Mouse (Mus musculus) bone marrow, adult 2 months (tissue): Measurements from ENCODE around the gene Ostm1. TPM values are rescaled to one million over a fixed set of nuclear protein-coding genes. Genes with fewer than 3 reads are reported as not detected.

Experiments
- H3K27ac ChIP-seq: fragments of 200-500 bp; 2 replicates; pipeline ENCODE4 v1.5.1; 2012; ENCODE audit warnings: low read depth, mild to moderate bottlenecking, control low read depth, inconsistent platforms, low read length; ENCODE audit not compliant: control insufficient read depth, poor library complexity, insufficient read depth
- H3K4me1 ChIP-seq: fragments of 200-500 bp; 2 replicates; pipeline ENCODE4 v1.6.1; 2011; ENCODE audit warnings: low read length; ENCODE audit not compliant: control insufficient read depth, insufficient read depth
- H3K4me3 ChIP-seq: fragments of 200-500 bp; replicated peaks from 2 replicates; pipeline ENCODE3; 2011; ENCODE audit warnings: mild to moderate bottlenecking, low read depth, low read length, control low read depth; ENCODE audit not compliant: control insufficient read depth
- CTCF ChIP-seq: fragments of 200-500 bp; IDR thresholded peaks from 2 replicates; pipeline ENCODE4 v1.5.1; 2011; ENCODE audit warnings: low read length, control low read depth; ENCODE audit not compliant: control insufficient read depth, insufficient read depth
- POLR2A ChIP-seq: fragments of 200-500 bp; IDR thresholded peaks from 2 replicates; pipeline ENCODE4 v1.6.1; 2011; ENCODE audit warnings: low read depth, mild to moderate bottlenecking, control low read depth, low read length, borderline replicate concordance; ENCODE audit not compliant: control insufficient read depth
- WGBS: fragments of 180-500 bp; shearing (Covaris S2); methylation state at CpG from one replicate; pipeline ENCODE4 v1.1.7; 2018; 5-methylcytosine and 5-hydroxymethylcytosine counted together
- polyA plus RNA-seq: library from polyadenylated mRNA; stranded (reverse); fragments of >200 nt; gene quantifications from 2 replicates; pipeline ENCODE4 v1.2.4, GENCODE M21; 2011; ENCODE audit warnings: low replicate concordance; ENCODE audit not compliant: missing spikeins, insufficient read depth, insufficient read length

The Ostm1 gene
- polyA plus RNA-seq, 1 experiment, result 16.3 TPM

- Histone ChIP-seq H3K27ac (no peak overlapping the region), H3K4me3 (no peak overlapping the region), H3K4me1 (no peaks in the 10 kb centered on the region)
- 80% methylated on average over 2 of the region's 2 CpGs for WGBS
- TF ChIP-seq POLR2A (no peak), CTCF (no peak)
Measured at GRCm38 (mm10) chr10:42692095-42692494, 108.5 kb downstream of the Ostm1 start.

- no peak for TF ChIP-seq POLR2A
- TF ChIP-seq CTCF, result no peak
- Histone ChIP-seq H3K27ac (no peak overlapping the region), H3K4me1 (no peaks in the 10 kb centered on the region), H3K4me3 (no peak overlapping the region)
Measured at GRCm38 (mm10) chr10:42692794-42693193, 109.2 kb downstream of the Ostm1 start.

- H3K4me1 ChIP-seq, result no peaks in the 10 kb centered on the region
- no peak overlapping the region for H3K27ac ChIP-seq
- WGBS, result 74% methylated on average over 2 of the region's 2 CpGs
- no peak overlapping the region for H3K4me3 ChIP-seq
- no peak for TF ChIP-seq POLR2A
- TF ChIP-seq CTCF, result no peak
Measured at GRCm38 (mm10) chr10:42693482-42693881, 109.9 kb downstream of the Ostm1 start.

GRCm38 (mm10) chr10:42696361-42696760 is 112.7 kb downstream of the Ostm1 start:
- H3K27ac ChIP-seq, result no peak overlapping the region
- WGBS, result 95% methylated on average over 13 of the region's 13 CpGs
- TF ChIP-seq POLR2A (no peak), CTCF (no peak)
- no peak overlapping the region for H3K4me3 ChIP-seq
- no peaks in the 10 kb centered on the region for H3K4me1 ChIP-seq

GRCm38 (mm10) chr10:42697007-42697406 is 113.4 kb downstream of the Ostm1 start:
- H3K4me1 ChIP-seq, result no peaks in the 10 kb centered on the region
- no peak overlapping the region for H3K27ac ChIP-seq
- TF ChIP-seq CTCF, result peak; percentile 78
- no peak for TF ChIP-seq POLR2A
- no peak overlapping the region for H3K4me3 ChIP-seq
- WGBS, result 40% methylated on average over 8 of the region's 8 CpGs

GRCm38 (mm10) chr10:42698375-42698774 is 114.8 kb downstream of the Ostm1 start:
- H3K4me3 ChIP-seq, result no peak overlapping the region
- no peak overlapping the region for H3K27ac ChIP-seq
- TF ChIP-seq POLR2A (no peak), CTCF (no peak)
- H3K4me1 ChIP-seq, result no peaks in the 10 kb centered on the region
- 94% methylated on average over 9 of the region's 9 CpGs for WGBS

GRCm38 (mm10) chr10:42698994-42699393 is 115.4 kb downstream of the Ostm1 start:
- WGBS, result 82% methylated on average over 8 of the region's 8 CpGs
- TF ChIP-seq CTCF (no peak), POLR2A (no peak)
- Histone ChIP-seq H3K27ac (no peak overlapping the region), H3K4me3 (no peak overlapping the region), H3K4me1 (no peaks in the 10 kb centered on the region)

- Histone ChIP-seq H3K4me1 (no peaks in the 10 kb centered on the region), H3K27ac (no peak overlapping the region), H3K4me3 (no peak overlapping the region)
- TF ChIP-seq CTCF, result no peak
- no peak for TF ChIP-seq POLR2A
- WGBS, result 92% methylated on average over 2 of the region's 2 CpGs
Measured at GRCm38 (mm10) chr10:42702111-42702510, 118.5 kb downstream of the Ostm1 start.

- Histone ChIP-seq H3K4me1 (no peaks in the 10 kb centered on the region), H3K4me3 (no peak overlapping the region), H3K27ac (no peak overlapping the region)
- TF ChIP-seq CTCF (no peak), POLR2A (no peak)
- WGBS, result 35% methylated on average over 9 of the region's 9 CpGs
Measured at GRCm38 (mm10) chr10:42714676-42715075, 131.1 kb downstream of the Ostm1 start.
